Mouse (Mus musculus) heart, adult 2 months (tissue): ENCODE data around the gene Ttyh3.

Experiments used
- CTCF ChIP-seq: fragments of 200-600 bp; IDR thresholded peaks from 2 replicates; pipeline ENCODE4 v1.8.1; 2022; ENCODE audit warnings: antibody characterized with exemption, mild to moderate bottlenecking, moderate library complexity
- EP300 ChIP-seq: fragments of 200-500 bp; IDR thresholded peaks from 2 replicates; pipeline ENCODE4 v1.6.1; 2011; ENCODE audit warnings: low read depth, low read length, control low read depth; ENCODE audit not compliant: insufficient read depth

DNA sequence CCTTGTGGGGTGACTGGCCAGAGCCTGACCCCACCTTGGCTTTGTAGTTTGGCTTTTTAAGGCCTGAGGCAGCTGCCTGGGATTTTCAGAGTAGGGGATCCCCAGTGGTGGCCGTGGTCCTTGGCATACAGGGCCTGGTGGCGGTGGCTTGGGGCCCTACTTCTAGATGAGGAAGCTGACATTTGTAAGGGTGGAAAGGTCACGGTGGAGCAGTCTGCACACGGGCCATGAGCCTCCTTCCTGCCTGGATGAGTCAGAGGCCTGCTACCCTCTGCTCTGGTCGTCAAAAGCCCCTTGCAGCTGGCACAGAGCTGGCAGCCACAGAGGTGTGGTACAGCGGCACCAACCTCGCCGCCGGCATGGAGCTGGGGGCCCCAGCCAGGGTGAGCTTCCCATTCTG is 32.1 kb downstream of the Ttyh3 start:
- TF ChIP-seq EP300 (no peak), CTCF (no peak)
